Mouse (Mus musculus): ENCODE data around the gene Gcnt2.

Gene Gcnt2

DNA sequence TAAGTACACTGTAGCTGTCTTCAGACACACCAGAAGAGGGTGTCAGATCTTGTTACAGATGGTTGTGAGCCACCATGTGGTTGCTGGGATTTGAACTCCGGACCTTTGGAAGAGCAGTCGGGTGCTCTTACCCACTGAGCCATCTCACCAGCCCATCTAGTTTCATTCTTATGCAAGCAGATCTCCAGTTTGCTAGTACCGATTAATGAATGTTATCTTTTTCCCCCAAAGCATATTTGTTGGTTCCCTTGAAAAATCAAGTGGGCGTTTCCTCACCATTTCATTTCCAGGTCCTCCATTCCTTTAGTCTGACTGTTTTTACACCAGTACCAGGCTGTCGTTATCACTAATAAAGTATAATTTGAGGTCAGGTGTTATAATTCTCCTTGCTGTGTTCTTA is 139.0 kb downstream of the Gcnt2 start:
- WGBS, result 94% methylated on average over 5 of the region's 5 CpGs

DNA sequence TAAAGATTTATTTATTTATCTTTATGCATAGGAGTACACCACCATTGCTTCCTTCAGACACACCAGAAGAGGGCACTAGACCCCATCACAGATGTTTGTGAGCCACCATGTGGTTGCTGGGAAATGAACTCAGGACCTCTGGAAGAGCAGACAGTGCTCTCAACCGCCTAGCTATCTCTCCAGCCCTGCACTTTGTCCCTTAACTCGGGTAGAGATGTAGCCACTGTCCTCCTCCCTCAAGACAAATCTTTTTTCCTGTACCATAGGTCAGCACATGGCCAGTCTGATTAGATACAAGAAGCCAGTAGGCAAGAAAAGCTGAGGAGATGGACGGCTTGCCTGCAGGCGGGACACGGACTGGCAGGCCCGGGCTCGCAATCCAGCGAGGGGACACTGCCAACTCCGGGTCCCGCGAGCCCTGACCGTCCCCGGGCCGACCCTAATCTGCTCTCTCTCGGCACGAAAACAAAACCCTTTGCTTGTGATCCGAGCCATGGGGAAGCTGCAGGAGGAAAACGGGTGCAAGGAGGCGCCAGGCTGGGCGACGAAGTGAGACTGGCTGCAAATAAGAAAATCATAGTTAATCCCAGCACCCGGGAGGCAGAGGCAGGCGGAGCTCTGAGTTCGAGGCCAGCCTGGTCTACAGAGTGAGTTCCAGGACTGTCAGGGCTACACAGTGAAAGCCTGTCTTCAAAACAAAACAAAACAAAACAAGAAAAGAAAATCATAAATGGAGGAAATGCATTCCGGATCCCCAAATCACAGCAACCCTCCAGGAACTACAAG is 140.8 kb downstream of the Gcnt2 start:
- under 1% methylated on average over 25 of the region's 25 CpGs for WGBS

DNA sequence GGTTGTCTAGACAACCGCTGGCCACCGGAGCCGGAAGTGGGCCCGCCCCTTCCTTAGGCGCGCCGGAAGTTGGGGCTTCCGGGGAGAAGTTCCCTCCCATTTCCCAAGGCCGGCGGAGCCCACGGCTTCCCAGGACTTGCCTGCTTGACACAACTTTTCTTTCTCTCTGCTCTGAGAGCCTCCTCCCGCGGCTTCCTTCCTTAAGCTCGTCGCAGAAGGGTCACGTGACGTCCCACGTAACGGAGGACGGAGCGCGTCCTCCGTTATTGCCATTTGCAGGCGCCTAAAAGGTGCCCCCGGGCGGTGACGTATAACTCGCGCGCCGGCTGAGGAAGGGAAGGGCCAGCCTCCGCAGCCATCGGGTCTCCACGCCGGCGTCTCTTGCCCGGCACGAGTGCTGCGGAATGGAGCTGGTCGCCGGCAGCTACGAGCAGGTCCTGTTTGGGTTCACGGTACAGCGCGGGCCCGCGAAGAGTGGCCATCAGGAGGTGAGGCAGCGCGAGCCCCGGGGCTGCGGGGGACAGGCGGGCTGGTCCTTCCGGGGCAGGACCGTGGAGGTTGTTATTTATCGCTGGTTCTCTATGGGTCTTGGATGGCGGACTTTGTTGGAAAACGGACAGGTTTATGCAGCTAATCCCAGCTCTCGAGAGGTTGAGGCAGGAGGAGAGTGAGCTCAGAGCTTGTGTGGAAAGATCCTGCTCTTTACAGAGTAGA is 141.5 kb downstream of the Gcnt2 start, which contains the start of gene Pak1ip1:
Pak1ip1 (plus strand) TSS at position 98 of the 714 bp plus-strand sequence.
- under 1% methylated on average over 58 of the region's 58 CpGs for WGBS

DNA sequence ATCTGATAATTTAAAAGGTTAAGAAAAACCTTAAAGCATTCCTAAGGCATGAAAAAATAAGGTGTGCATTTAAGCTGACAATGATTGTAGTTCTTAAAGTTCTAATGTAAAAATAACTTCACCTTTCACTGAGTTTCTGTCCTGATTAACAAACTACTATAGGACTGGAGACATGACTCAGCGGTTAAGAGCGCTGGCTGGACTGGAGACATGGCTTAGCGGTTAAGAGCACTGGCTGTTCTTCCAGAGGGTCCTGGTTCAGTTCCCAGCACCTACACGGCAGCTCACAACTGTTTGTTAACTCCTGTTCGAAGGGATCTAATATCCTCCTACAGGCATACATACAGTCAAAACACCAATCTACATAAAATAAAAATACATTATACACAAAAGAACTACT is 142.4 kb downstream of the Gcnt2 start:
- 83% methylated on average over 5 of the region's 5 CpGs for WGBS

DNA sequence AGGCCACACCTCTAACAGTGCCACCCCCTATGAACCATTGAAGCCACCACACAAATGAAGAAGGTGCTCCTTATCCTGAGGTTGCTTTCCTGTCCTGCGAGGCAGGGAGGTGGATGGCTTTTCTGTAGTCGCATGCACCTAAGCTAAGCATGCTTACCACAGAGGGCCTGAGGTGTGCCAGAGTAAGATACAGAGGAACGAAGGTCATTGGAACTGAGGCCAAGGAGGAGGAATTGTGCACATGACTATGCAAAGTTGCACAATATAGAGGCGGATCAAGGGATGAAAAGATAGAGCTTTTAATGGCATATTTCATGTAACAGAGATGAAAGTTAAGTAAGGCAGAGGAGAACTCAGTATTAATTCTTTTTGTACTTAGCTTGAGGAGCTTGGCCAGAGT is 146.7 kb downstream of the Gcnt2 start:
- 93% methylated on average over 4 of the region's 4 CpGs for WGBS

DNA sequence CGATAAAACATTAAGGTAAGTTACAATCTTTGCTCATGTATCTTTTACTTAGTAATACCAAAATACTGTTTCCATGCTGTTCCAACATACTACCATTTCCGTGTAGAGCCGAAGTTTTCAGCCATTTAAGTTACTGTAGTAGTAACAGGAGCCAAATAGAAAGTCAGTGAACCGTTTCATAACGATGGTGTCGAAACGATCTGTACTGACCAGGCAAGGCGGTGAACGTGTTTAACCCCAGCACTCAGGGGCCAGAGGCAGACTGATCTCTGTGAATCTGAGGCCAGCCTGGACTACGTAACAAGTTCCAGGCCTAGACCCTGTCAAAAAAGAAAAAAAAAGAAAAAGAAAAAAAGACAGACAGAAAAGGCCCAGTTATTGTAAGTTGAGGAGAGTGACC is 148.7 kb downstream of the Gcnt2 start:
- 91% methylated on average over 10 of the region's 10 CpGs for WGBS

DNA sequence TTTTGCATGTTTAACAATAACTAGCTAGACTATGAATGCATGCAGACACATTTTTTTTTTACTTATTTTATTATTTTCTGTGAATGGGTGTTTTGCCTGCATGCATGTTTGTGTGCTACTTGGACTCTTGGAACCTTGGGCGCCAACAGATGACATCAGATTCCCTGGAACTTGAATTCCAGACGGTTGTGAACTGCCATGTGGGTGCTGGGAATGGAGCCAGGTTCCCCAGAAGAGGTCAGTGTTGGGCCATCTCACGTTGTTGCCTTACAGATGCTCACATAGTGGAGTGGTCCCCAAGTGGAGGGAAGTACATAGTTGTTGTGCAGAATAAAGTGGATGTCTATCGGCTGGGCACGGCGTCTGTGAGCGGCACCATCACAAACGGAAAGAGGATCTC is 149.4 kb downstream of the Gcnt2 start:
- WGBS, result 75% methylated on average over 8 of the region's 8 CpGs

Measured in cerebral cortex, adult 2 months (tissue).